Mouse (Mus musculus) kidney, adult 8-10 months (tissue): Measurements from ENCODE around the gene Sfxn1.

ENCODE experiments used
- DNase-seq, 2 experiments: peaks; one replicate each; pipeline ENCODE4 v3.0.0; 2022

The Sfxn1 gene

DNA sequence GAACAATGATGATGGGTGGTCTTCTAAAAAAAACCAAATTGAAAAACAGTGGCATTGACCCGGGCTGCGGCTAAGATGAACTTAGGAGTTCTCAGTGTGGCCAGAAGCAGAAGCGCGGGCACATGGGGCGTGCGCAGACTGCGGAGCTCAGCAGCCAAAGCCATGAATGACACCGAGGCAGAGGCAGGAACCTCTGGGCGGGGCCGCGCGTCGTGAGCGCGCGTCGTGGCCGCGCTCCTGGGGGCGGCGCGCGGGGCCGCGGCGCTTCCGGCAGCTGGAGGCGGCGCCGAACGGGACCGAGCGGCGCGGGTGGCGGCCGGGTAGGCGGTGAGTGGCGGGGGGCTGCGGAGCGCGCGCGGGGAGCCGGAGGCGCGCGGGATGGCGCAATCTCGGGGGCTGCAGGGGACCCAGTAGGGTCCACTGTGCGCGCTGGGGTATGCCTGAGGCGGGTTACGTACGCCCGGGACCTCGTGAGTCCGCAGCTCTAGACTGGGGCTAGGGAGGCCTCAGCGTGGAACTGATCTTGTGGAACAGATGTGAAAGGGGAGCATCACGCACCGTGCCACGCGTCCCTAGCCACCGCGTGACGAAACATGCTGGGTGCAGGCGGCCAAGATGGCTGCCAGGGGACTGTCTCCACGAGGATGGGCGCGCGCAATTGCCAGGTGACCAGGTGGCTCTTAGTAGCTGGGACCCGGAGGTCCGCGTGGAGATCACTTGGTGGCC, at the start of gene Sfxn1:
Gene Sfxn1, plus strand, starts transcription at position 264 of the 726 bp plus-strand sequence.
- peak; percentile 73 to 78 for DNase-seq

DNA sequence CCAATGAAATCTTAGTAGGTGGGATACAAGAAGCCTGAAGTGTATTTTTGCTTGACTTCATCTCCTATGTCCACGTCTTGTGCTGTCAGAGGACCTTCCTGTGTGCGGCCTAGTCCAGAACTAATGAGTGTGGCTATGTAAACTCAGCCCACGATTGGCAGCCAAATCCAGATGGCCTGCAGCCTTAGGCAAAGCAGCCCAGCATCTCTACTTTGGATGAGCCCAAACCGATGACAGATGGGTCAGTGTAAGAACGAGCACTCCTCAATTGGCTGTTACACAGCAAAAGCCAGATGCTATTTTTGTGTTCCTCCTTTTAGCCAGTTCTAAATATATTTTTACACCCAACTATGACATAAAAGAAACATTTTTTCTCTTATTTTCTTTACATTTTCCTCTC, 48.4 kb upstream of the Sfxn1 start:
- no peak for DNase-seq

DNA sequence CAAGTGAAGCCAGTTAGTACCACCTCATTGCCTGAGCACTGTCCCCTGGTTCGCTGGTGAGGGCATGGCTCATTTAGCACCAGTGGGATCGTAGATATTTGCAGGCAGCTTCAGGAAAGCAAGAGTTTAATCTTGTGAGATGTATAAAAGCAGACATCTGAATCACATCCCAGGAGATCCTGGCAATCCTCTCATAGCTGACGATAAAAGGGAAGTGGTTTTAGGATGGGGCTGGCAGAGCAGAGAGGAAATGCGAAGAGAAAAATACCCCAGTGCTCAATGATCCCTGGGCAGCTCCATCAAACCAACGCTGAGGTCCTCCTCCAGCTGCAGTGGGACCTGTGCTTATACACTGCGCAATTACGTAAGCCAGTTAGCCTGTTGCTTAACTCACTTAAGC, 44.6 kb upstream of the Sfxn1 start:
- DNase-seq = no peak

DNA sequence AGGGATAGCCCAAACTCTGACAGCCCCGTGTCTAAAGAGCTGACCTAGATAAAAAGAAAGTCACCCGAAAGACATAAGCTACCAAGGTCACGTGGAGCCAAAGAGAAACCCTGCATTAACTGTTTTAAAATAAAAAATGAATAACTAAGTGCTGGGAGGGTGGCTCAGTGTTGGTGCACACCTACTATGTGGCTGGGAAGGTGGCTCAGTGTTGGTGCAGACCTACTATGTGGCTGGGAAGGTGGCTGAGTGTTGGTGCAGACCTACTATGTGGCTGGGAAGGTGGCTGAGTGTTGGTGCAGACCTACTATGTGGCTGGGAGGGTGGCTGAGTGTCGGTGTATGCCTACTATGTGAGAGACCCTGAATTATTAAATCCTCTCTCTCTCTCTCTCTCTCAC, 38.0 kb upstream of the Sfxn1 start:
- no peak for DNase-seq

DNA sequence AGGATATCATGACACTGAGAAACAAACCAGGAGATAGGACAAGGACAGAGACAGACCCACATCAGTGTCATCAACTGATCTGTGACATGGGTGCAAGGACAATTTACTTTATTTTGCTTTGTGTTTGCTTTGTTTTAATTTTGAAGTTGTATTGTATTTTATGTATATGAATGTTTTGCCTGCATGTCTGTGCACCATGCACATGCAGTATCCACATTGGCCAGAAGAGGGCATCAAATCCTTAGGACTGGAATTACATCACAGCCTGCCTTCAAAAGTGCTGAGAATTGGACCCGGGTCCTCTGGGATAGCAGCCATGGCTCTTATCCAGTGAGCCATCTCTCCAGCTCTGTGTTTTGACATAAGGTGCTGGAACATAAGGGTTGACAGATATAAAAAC, 36.1 kb upstream of the Sfxn1 start:
- peak in 1 of 2 experiments; percentile 5 for DNase-seq

DNA sequence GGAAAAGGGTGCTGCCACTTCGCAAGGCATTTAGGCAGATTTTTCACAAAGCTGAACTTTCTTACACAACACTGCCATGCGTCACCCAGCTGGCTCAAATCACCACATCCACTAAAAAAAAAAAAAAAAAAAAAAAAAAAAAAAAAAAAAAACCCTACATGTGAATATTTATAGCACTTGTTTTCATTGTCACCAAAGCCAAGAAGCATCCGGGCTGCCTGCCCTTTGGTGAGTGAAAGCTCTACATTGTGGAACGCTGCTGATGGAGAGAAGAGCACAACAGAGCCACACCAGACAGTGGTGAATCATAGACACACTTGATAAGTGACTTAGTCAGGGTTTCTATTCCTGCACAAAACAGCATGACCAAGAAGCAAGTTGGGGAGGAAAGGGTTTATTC, 33.7 kb upstream of the Sfxn1 start:
- DNase-seq = no peak

DNA sequence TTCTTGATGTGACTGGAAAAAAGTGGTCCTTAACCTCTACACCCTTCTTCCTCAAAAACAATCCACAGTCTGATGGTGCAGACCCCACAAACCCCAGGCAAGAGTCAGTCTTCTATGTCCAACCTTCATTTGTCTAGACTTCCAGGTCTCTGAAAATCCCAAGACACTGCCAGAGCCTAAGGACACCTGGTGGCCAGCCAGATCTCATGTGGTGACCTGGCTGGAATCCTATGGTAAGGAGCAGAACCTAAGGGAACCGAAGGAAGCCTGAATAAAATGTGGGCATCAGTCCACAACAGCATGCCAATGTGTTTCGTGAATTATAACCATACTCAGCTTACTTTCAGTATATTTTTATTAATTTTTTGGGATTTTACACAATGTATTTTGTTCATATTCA, 31.4 kb upstream of the Sfxn1 start:
- no peak for DNase-seq

DNA sequence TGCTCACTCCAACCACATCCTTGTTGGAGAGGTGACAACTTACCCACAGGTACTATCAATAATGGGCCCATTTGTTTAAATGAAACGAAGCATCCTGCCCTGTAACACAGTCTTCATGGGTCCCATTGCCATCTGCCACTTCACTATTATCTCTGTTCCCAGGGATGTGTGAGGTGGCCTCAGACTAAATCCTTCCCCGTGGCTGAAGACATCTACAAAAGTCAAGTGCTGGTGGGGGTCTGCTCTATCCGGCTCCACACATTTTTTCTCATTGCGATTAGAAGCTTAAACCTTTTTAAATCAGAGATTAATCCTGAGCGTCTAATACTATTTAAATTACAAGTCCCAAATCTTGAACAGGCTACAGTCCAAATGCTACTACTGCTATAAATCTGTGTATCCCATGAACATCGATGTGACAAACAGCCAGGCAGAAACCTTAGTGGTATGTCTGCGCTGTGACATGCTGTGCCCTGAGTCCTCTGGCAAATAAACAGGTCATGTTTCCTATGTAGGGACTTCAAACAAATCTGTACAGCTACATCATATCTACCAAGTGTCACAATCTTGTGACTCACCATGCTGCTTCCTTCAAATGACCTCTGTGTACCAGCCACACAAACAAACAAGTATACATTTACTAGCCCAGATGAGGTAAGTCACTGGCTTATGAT, 22.9 kb upstream of the Sfxn1 start:
- DNase-seq = no peak

DNA sequence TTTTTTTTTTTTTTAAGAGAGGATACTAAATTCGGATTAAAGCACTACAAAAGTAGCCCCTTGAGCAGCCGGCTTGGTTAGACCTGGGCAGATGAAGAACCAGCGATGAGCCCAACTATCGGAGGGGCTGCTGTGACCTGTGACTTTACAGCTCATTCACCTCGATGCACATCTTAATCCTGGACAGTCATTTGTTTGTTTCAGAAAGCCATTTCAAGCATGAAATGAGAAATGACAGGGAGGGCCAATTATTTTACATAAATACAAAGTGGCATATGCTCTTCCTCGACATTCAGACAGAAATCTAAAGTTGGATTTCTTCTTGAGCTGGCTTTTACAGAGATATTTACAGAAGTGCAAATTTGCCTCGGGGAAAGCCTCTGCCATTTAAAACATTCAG, 20.0 kb upstream of the Sfxn1 start:
- DNase-seq = no peak

DNA sequence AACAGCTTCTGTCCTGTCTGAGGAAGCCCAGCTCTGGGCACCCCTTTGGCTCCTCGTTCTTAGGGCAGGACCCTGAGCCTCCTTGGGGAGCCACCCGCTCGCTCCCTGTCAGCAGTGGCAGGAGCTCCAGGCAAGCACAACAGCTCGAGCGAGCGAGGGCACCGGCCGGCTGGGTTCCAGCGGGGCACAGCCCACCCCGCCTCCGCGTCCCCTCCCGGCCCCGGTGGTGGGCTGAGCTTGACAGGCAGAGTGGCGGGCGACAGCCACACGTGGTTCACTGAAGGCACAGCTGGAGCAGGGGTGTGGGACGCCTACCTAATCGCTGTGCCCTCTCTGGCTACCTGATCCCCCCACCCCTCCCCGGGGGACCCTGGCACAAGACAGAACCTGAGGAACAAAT, 16.7 kb upstream of the Sfxn1 start:
- no peak for DNase-seq

DNA sequence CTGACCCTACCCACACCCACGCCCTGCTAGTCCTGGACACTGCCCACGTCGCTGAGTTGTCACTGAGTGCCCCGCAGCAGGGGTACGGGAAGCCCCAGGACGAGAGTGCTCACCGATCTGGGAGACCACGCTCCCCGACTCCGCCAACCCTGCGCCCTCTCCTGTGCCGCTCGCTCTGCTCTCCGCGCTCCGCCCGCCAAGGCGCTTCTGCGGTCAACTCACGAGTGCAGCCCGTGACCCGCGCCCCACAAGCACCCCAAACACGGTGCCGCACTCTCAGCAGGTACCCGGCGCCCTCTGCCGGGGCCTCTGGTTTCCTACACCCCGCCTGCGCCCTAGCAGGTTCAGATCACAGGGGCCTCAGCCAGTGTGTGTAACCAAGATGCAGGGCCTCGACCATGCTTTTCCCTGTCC, 16.2 kb upstream of the Sfxn1 start, which contains the start of gene Drd1:
Gene Drd1, minus strand, starts transcription at position 258 of the 414 bp plus-strand sequence.
- DNase-seq = peak in 1 of 2 experiments; percentile 55

DNA sequence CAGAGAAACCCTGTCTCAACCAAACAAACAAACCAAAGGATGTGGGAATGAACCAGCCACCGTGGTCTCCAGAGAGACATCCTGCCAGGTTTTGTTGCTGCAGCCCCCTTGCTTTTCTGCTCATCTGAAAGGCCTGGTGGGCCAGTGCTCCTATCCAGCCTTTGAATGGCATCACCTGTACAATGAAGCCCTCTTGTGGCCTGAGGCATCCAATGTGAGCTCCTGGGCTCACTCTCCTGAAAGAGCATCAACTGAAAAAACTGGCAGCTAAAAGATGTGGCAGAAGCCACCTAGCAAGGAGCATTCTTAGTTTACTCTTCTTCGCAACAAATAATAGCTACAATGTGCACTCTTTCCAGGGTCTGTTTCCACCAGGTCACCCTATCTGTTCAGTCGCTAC, 9.6 kb upstream of the Sfxn1 start:
- no peak for DNase-seq

DNA sequence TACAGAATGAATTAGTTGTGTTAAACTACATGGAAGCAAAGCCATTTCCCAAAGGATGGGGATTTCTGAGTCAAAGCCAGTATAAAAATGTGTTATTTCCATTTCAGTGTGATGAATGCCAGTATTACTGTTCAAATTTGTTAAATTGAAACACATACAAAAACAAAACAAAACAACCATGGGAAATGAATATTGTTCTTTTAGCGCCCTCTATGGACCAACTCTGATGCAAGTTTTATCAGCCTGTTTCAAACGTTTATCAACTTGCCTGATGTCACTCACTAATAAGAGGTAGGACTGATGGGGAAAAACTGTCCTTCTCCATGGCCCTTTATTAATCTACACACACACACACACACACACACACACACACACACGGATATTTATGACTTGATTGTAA, 8.4 kb upstream of the Sfxn1 start:
- DNase-seq = no peak

DNA sequence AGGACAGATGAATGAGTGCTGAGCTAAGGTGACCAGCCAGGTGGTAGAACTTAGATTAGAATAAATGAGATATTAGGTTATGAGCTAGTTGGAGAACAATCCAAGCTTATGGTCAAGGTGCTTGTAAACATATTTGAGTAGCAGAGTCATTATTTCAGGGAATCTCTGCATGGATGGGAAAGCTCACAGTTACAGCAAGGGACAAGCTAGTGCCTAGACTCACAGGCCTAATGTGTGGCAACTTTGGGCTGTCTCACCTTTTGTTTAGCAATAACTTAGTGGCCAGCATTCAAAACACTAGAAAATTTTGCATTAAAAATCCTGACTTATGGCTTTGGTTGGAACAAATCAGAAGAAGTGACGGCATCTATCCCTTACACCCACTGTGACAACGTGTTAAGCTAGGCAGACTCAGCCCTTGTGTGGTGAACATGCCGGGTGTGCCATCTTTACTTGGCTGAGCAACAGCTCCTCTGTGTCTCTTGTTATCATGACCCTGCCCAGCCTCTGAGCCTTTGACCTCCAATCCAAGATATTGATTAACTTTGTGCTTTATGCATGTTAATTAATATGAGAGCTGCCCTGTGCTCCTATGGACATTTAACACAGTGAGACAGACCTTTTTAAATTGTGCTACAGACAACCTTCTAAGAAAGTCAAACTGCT, 5.5 kb upstream of the Sfxn1 start:
- no peak for DNase-seq

DNA sequence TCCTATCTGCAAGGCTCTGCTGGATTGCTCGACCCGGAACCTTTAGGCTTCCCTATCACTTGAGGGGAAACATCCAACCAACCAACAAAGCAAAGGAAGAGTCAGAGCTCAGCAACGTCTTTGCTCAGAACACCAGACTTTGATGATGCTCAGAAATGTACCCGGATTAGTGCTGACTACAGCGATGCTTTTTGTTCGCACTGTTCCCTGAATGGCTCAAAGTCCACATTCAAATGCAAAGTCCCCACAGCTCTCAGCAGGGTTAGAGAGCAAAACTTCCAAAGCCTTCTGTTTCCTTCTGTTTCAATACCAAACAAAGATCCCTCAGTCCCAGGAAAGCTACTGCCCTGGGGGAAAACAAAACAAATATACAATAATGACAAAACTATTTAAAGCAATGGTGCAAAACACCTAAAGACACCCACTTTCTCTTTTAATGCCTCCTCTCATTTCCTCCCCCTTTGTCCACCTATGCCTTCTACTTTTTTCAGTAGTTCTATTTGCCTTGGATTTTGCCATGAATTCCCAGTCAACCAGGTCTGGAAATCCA, 4.0 kb upstream of the Sfxn1 start:
- DNase-seq = peak; percentile 73 to 75

DNA sequence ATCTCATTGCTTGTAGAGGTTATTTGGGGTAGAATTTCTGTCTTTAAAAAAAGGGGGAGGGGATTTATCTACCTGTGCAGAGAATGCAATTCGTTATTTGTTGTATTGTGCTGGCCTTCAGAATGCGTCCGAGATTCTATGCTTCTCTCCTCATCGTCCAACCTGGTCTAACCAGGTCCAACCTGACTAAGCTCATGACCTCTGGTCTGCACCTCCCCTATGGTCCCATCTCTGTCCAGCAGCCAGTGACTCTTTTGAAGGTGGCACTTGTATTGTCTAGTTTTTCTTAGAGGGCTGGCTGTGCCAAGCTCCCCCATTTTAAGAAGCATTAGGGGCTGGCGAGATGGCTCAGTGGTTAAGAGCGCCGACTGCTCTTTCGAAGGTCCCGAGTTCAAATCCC, 658 bp upstream of the Sfxn1 start:
- DNase-seq = no peak

DNA sequence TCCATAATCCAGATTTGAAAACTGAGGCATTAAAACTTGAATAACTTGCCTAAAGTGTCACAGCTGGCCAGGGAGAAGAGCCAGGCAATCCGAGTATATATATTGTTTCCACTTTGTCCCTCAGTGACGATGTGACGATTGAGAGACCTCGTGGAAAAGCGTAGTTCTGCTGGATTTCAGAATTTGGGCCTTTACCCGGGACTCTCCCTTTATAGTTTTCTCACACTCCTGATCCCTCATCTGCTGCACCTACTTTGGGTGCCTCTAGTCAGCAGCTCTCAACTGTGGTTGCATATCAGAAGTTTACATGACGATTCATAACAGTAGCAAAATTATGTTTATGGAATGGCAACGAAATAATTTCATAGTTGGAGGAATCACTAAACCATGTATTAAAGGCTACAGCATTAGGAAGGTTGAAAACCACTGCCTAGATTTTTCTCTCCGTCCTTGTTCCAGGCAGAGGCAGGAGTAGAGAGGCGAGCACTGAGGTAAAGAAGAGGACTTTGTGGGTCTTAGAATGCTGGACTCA, 923 bp downstream of the Sfxn1 start:
- DNase-seq = no peak

DNA sequence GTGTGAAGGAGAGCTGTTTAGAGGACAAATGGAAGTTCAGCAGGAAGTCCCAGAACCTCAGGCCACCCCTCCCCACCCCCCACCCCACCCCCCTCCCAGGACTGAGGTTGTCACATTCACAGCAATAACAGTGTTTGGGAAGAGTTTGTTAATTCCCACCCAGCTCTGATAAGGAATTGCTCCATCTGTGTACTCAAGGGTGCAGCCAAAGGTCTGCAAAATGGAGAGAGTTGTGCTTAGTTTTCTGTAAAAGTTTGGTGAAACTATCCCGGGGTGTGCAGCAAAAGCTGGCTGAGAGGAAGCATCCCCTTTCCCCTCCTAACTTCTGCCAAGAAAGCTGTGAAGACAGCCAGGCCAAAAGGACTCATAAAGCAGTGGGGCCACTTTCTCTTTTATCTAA, 1.4 kb downstream of the Sfxn1 start:
- no peak for DNase-seq

DNA sequence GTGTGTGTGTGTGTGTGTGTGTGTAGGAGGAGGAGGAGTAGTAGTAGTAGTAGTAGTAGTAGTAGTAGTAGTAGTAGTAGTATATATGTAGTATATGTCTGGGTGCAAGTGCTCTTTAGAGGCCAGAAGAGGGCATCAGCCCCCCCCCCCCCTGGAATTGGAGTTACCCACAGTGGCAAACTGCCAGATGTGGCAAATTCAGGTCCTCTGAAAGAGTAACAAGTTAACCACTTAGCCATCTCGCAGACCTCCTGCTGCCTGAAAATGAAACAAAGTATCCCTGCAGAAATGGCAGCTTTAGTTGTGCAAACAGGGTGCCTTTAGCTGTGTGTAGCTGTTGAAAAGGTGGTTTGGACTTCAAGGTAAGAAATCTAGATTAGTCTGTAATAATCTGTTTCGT, 1.8 kb downstream of the Sfxn1 start:
- peak in 1 of 2 experiments; percentile 47 for DNase-seq

DNA sequence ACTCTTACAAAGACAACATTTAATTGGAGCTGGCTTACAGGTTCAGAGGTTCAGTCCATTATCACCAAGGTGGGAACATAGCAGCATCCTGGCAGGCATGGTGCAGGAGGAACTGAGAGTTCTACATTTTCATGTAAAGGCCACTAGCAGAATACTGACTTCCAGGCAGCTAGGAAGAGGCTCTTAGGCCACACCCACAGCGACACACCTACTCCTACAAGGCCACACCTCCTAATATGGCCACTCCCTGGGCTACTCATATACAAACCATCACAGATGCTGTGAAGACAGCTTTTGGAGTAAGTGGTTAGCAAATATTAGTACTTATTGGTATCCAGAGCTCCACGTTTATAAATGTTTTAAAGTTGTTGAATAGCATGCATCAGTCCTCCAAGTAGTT, 3.7 kb downstream of the Sfxn1 start:
- no peak for DNase-seq

DNA sequence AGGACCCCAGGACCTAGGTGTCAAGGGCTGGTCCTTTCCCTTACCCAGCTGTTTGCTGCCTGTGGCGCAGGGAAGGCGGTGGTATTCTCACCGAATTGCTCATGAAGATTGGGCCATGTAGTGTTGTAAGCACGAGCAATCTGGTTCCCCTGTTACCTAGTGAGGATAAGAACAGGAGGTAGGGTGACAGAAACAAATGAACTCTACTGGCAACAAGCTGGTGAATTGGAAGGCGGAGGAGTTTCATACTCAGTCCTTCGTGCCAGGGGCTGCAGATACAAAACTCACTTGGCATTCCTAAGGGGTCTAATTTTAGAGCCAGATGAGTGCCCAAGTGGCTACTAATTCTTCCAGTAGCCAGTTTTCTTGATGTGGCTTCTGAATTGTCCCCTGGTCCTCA, 4.4 kb downstream of the Sfxn1 start:
- DNase-seq = no peak

DNA sequence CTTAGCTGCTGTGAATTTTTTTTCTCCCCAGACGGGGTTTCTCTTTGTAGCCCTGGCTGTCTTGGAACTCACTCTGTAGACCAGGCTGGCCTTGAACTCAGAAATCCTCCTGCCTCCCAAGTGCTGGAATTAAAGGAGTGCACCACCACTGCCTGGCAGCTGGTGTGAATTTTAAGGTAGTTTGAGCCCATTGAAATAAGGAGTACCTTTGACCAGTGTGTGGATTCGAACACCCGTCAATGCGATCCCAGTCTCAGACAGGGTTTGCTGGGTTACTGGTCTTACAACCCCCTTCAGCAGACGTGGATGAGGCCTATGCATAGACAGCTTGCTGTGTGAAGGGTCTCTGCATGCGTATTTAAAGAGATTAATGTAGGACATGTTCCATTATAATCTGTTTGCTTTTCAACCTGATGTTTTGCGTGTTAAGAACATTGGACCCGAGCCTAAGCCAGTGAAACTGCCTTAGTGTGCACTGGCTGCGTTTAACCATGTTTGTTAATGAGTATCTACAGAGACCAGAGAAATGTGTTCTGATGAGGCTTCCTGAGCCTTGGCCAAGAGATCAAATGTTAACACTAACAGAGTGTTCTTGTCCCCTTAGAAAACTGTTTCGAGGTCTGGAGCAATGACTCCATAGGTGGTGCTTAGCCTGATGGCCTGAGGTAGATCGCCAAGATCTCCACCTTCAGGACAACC, 5.2 kb downstream of the Sfxn1 start:
- DNase-seq = peak; percentile 72 to 83
